Mouse (Mus musculus) hindlimb bud, embryonic 11.5 days (tissue): ENCODE measurements around the gene Pex11g.

Source experiments
- DNase-seq: peaks from one replicate; pipeline ENCODE4 v3.0.0-alpha.2; 2012; ENCODE audit warnings: low read depth, low spot score; ENCODE audit errors: extremely low spot score

Gene Pex11g

DNA sequence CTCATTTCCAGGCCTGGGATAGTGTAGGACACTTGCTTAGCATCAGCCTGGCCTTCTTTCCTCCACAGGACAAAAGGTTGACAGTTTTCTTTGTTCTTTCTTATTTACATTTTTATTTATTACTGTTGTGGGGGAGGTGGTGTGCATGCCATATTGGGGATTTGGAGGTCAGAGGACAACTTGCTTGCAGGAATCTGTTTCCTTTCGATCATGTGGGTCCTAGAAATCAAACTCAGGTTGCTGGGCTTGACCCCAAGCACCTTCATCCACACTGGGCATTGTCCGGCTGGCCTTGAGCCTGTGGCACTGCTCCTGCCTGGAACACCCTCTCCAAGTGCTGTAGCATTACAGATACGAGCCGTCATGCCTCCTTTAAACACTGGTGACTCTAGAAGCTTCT is 50.6 kb downstream of the Pex11g start:
- no peak for DNase-seq

DNA sequence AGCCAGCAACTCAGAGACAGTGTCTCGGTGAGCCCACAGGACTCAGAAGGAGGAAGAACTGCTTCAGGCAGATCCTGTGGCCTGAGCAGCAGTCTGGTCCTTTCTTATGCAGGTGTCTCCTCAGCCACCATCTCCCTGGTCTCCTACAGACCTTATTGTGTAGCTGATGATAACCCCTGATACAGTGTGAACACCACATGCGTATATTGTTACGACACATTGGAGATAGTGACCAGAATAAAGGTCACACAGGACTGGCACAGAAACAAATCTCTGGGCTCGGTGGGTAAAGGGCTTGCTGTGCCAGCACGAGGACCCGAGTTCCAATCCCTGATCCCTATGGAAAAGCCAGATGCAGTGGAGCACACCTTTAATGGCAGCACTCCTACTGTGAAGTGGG is 51.8 kb downstream of the Pex11g start:
- DNase-seq: no peak

- DNase-seq: no peak
These were observed 52.2 kb downstream of the Pex11g start for GRCm38 (mm10) chr8:3415259-3415658.

GRCm38 (mm10) chr8:3414639-3415190 is 52.8 kb downstream of the Pex11g start:
- DNase-seq: no peak

DNA sequence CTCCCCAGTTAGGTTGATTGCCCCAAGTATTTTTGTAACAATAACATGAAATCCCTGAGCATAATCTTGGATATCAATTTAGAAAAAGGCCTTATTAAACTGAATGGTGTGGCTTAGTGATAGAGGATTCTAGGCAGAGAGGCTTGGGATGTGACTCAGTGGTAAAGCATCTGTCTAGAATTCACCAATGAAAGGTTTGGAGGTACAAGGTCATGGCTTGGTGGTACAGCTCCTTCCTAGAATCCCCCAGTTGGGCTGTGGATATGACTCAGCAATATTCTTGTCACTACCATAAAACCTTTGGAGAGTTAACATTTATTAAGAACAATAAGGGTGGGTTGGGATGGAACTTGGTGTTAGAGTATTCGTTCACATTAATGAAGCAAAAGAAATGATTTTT is 54.7 kb downstream of the Pex11g start:
- no peak for DNase-seq

DNA sequence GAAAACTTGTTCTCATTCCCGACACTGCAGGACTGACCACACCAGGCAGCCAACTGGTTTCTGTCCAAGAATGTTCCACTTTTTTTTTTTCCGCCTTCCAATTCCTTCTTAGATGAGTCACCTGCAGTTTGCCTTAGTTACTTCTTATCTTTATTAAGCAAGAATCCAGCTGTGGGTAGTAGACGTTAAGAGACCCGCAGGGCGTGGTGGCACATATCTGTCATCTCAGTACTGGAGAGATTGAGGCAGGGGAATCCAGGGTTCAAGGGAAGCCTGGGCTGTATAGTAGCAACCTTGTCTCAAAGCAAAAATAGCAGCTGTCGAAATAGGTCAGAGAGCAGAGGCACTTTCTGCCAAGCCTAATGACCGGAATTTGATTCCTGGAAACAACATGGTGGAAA is 55.6 kb downstream of the Pex11g start:
- no peak for DNase-seq

DNA sequence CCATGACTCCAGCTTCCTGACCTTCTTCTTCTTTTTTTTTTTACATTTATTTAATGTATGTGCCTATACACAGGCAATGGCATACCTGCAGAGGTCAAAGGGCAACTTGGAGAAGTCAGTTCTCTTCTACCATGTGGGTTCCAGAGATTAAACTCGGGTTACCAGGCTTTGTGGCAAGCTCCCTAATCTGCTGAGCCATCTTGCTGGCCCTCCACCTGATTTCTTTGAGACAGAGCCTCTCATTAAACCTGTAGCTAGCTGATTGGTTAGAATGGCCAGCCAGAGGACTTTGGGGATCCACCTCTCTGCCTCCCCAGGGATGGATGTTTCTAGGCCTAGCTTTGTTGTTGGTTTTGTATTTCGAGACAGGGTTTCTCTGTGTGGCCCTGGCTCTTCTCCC is 56.4 kb downstream of the Pex11g start:
- DNase-seq: no peak

DNA sequence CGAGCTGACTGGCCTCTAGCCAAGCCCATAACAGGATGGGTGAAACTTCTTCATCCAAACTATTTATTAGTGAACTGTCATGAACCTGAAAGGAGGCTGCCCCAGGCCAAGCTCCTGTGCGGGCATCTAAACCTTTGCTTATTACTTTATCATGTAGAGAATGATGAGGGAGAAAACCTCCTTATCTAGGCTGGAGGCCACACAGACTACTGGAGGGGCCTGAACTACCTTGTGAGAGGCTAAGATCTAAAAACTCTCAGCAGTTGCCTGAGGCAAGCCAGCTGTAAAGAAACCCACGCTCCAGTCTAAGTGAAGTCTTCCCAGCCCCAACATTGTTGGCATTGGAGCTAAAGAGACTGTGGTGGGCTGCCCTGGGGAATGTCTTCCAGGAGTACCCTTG is 60.1 kb downstream of the Pex11g start:
- DNase-seq: no peak
